Mouse (Mus musculus) heart, postnatal 4 days (tissue): ENCODE data around the gene Ube2e1. TPM values are rescaled to one million over a fixed set of nuclear protein-coding genes. Genes with fewer than 3 reads are reported as not detected.

ENCODE experiments used
- DNase-seq: peaks from one replicate; pipeline ENCODE4 v3.0.0; 2021
- total RNA-seq, 2 experiments: library from RNA; stranded (reverse); gene quantifications; 2 replicates each; pipeline ENCODE4 v1.2.3; 2021

Ube2e1 gene
- total RNA-seq, result 10 to 100 TPM; 43.7 to 47.1 TPM

- peak; percentile 74 for DNase-seq
These were observed at the start of gene Ube2e1 for GRCm38 (mm10) chr14:18331693-18332131. Ube2e1 (minus strand) TSS chr14:18331859.

GRCm38 (mm10) chr14:18379841-18380240 lies 48.2 kb upstream of the Ube2e1 start:
- no peak for DNase-seq

- no peak for DNase-seq
These were observed 46.4 kb upstream of the Ube2e1 start for GRCm38 (mm10) chr14:18377944-18378575.

GRCm38 (mm10) chr14:18376206-18376605 lies 44.5 kb upstream of the Ube2e1 start:
- DNase-seq, result no peak

- no peak for DNase-seq
These were observed 42.2 kb upstream of the Ube2e1 start for GRCm38 (mm10) chr14:18373758-18374405.

GRCm38 (mm10) chr14:18372761-18373610 lies 41.3 kb upstream of the Ube2e1 start:
- DNase-seq, result no peak

GRCm38 (mm10) chr14:18369031-18369430 lies 37.4 kb upstream of the Ube2e1 start:
- DNase-seq, result no peak

- DNase-seq, result no peak
These were observed 35.4 kb upstream of the Ube2e1 start for GRCm38 (mm10) chr14:18367025-18367424.

- no peak for DNase-seq
These were observed 32.7 kb upstream of the Ube2e1 start for GRCm38 (mm10) chr14:18364321-18364720.

- no peak for DNase-seq
These were observed 24.8 kb upstream of the Ube2e1 start for GRCm38 (mm10) chr14:18356442-18356841.

- no peak for DNase-seq
These were observed 24.0 kb upstream of the Ube2e1 start for GRCm38 (mm10) chr14:18355514-18356190.

GRCm38 (mm10) chr14:18353525-18353924 lies 21.9 kb upstream of the Ube2e1 start:
- DNase-seq, result no peak

- DNase-seq, result no peak
These were observed 21.3 kb upstream of the Ube2e1 start for GRCm38 (mm10) chr14:18352934-18353333.

- DNase-seq, result no peak
These were observed 19.0 kb upstream of the Ube2e1 start for GRCm38 (mm10) chr14:18350680-18351079.

- DNase-seq, result no peak
These were observed 18.2 kb upstream of the Ube2e1 start for GRCm38 (mm10) chr14:18349871-18350270.

GRCm38 (mm10) chr14:18343589-18343988 lies 11.9 kb upstream of the Ube2e1 start:
- DNase-seq, result peak; percentile 19

GRCm38 (mm10) chr14:18342749-18343148 lies 11.1 kb upstream of the Ube2e1 start:
- DNase-seq, result no peak

- no peak for DNase-seq
These were observed 9.4 kb upstream of the Ube2e1 start for GRCm38 (mm10) chr14:18341088-18341487.

- no peak for DNase-seq
These were observed 4.4 kb upstream of the Ube2e1 start for GRCm38 (mm10) chr14:18336106-18336505.

- peak; percentile 54 for DNase-seq
These were observed 618 bp downstream of the Ube2e1 start for GRCm38 (mm10) chr14:18330789-18331692.

- peak; percentile 49 for DNase-seq
These were observed 4.5 kb downstream of the Ube2e1 start for GRCm38 (mm10) chr14:18326968-18327672.
